Mouse (Mus musculus): ENCODE data around the gene Armc7. TPM values are rescaled to one million over a fixed set of nuclear protein-coding genes. Genes with fewer than 3 reads are reported as not detected.
"Not testable (repeated sequence)": the region's sequence is repeated elsewhere in the genome, so short reads cannot be mapped to it uniquely, and the experiment has no call there.

Gene Armc7
- polyA plus RNA-seq, 1 experiment: 6.7 TPM

GRCm38 (mm10) chr11:115491356-115492083, 16.1 kb downstream of the Armc7 start, which contains the start of gene Nt5c:
Gene Nt5c, minus strand, starts transcription at chr11:115491862.
- no peak for DNase-seq (ENCODE audit: low read depth)

GRCm38 (mm10) chr11:115492387-115492786, 16.9 kb downstream of the Armc7 start:
- DNase-seq (ENCODE audit: low read depth): no peak

GRCm38 (mm10) chr11:115496559-115496958, 21.1 kb downstream of the Armc7 start:
- not testable (repeated sequence) for DNase-seq (ENCODE audit: low read depth)

DNA sequence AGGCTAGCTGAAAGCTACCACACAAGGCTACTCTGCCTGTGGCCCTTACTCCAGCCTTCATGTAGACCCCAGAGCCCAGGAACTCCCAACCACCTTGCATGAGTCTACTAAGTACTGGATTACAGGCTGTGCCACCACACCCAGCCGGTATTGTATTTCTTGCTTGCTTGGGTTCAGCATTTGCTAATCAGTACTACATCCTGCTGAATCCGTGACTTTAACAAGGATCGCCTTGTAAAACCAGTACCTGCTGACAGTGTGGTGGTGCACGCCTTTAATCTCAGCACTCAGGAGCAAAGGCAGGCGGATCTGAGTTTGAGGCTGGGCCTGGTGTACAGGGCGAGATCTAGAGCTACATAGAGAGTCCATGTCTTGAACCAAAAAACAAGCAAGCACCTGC, 27.2 kb downstream of the Armc7 start:
- no peak for DNase-seq (ENCODE audit: low read depth)

- DNase-seq (ENCODE audit: low read depth): no peak
Measured at GRCm38 (mm10) chr11:115506586-115506985, 31.1 kb downstream of the Armc7 start.

- DNase-seq (ENCODE audit: low read depth): no peak
Measured at GRCm38 (mm10) chr11:115508061-115508460, 32.6 kb downstream of the Armc7 start.

GRCm38 (mm10) chr11:115509773-115510506, 34.5 kb downstream of the Armc7 start:
- no peak for DNase-seq (ENCODE audit: low read depth)

DNA sequence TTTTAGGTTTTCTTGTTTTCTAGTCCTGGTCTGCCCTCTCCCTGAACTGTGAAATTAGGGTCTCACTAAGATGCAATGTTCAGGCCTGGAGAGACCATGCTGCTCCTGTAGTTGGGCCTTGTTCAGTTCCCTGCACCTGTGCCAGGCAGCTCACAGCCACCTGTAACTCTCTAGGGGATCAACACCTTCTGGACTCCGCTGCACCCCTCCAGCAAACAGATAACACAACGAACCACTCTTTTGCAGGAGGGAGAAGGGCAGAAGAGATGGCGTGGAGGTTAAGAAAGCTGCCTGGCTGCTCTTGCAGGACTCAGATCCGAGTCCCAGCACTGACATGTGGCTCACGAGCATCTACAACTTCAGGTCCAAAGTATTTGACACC, 35.0 kb downstream of the Armc7 start:
- no peak for DNase-seq (ENCODE audit: low read depth)

- DNase-seq (ENCODE audit: low read depth): no peak
Measured at GRCm38 (mm10) chr11:115511121-115511520, 35.7 kb downstream of the Armc7 start.

GRCm38 (mm10) chr11:115512004-115512403, 36.5 kb downstream of the Armc7 start:
- no peak for DNase-seq (ENCODE audit: low read depth)

GRCm38 (mm10) chr11:115512407-115513183, 37.1 kb downstream of the Armc7 start:
- DNase-seq (ENCODE audit: low read depth): no peak

GRCm38 (mm10) chr11:115513271-115514237, 38.1 kb downstream of the Armc7 start:
- DNase-seq (ENCODE audit: low read depth): no peak

- DNase-seq (ENCODE audit: low read depth): no peak
Measured at GRCm38 (mm10) chr11:115514238-115514663, 38.8 kb downstream of the Armc7 start, which contains the start of gene Jpt1. Gene Jpt1, minus strand, starts transcription at chr11:115514387.

DNA sequence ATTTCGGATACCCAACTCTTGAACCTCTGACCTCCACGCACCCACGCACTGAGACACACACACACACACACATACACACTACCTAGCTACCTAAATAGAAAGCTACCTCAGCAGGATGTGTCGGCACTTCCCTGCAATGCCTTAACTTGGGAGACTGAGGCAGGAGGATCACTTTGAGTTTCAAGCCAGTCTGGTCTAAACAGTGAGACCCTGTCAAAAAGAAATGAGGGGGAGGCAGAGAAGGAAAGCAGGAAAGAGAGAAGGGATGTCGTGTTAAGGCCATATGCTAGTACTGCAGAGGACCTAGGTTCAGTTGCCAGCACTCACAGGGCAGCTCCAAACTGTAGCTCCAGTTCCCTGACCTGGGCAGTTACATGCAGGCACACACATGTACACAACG, 39.6 kb downstream of the Armc7 start:
- DNase-seq (ENCODE audit: low read depth): no peak

- no peak for DNase-seq (ENCODE audit: low read depth)
Measured at GRCm38 (mm10) chr11:115516942-115517341, 41.5 kb downstream of the Armc7 start.

DNA sequence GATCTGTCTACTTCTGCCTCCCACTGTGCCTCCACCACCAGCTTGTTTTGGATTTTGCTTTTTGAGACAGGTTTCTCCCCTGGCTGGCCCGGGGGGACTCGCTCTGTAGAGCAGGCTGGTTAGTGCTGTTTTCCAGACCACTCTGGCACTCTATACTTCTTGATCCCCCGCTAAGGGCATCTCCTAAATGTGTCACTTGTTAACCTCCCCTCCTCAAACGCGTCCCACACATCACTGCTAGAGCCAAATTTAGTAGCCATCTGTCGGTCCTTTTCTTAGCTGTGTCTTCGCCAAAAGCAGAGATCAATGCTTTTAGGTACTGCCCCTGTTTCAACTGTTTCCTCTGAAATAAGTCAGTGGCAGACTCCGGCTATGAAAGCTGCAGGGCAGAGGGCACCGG, 43.2 kb downstream of the Armc7 start:
- DNase-seq (ENCODE audit: low read depth): no peak

GRCm38 (mm10) chr11:115519581-115519980, 44.1 kb downstream of the Armc7 start:
- no peak for DNase-seq (ENCODE audit: low read depth)

DNA sequence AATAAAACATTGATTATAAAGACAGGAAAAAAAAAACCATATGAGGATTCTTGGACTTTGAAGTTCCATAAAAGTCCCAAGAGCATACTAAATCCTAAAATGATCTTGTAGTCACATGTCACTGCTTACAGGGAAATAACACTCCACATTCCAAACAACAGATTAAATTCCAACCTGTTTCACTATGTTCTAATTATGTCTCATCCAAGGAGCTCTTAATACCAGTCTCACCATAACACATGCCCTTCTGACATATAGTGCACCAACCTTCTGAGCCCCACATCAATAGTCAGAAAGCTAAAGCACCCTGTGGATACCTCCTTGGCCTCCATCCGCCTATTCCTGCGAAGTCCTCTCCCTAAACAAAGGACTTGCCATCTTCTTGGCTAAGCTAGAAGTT, 44.8 kb downstream of the Armc7 start:
- DNase-seq (ENCODE audit: low read depth): no peak

- DNase-seq (ENCODE audit: low read depth): no peak
Measured at GRCm38 (mm10) chr11:115521080-115521479, 45.6 kb downstream of the Armc7 start.

DNA sequence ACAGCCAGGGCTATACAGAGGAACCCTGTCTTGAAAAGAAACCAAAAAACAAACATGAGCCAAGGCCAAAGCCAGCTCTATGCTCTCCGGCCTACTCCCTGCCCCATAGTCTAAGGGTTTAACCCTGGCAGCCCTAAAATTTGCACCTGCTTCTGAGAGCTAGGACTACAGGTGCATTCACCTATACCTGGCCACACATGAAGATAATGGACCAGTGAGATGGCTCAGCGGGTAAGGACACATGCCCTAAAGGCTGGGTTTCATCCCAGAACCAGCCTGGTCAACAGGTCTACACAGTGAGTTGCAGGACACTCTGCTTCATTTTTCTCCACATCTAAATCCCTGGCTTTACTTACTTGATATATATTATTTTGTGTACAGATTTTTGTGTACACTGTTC, 46.8 kb downstream of the Armc7 start:
- no peak for DNase-seq (ENCODE audit: low read depth)

GRCm38 (mm10) chr11:115522703-115523102, 47.2 kb downstream of the Armc7 start:
- DNase-seq (ENCODE audit: low read depth): no peak

Data from gonadal fat pad, adult 2 months (tissue).